Mouse (Mus musculus) monocyte, adult 5-6 weeks (primary cell): ENCODE data around the gene Pnmal2. TPM values are rescaled to one million over a fixed set of nuclear protein-coding genes. Genes with fewer than 3 reads are reported as not detected.

ENCODE experiments used
- total RNA-seq: library from RNA; stranded (forward); fragments of 200-1000, 200-491, 200-594 nt; gene quantifications from 3 replicates; pipeline ENCODE4 v1.2.3, GENCODE M21; 2017

Gene Pnmal2
- total RNA-seq, 1 experiment from 2014 or later = not detected

Other genes with a start within 250 kb of the Pnmal2 start
- gene Ceacam9, start 222.8 kb upstream of the Pnmal2 start, total RNA-seq = not detected in 3 replicates
- gene Ap2s1, start 206.3 kb upstream of the Pnmal2 start, total RNA-seq = 59.7 to 77.7 TPM (median 69.6 TPM) in 3 replicates
- 40.9 to 71.2 TPM (median 56.6 TPM) in 3 replicates for gene Slc1a5, start 163.3 kb upstream of the Pnmal2 start, total RNA-seq
- 70.9 to 99.8 TPM (median 71.5 TPM) in 3 replicates for gene Strn4, start 128.8 kb upstream of the Pnmal2 start, total RNA-seq
- gene Fkrp, start 128.0 kb upstream of the Pnmal2 start, total RNA-seq = 9.6 to 15.3 TPM (median 10.6 TPM) in 3 replicates
- 13.1 to 26.6 TPM (median 15.6 TPM) in 3 replicates for gene Prkd2, start 101.8 kb upstream of the Pnmal2 start, total RNA-seq
- gene Dact3, start 69.4 kb upstream of the Pnmal2 start, total RNA-seq = not detected in 3 replicates
- not detected in 3 replicates for gene Gng8, start 52.9 kb upstream of the Pnmal2 start, total RNA-seq
- 9.8 to 15.4 TPM (median 14.0 TPM) in 3 replicates for gene Ptgir, start 38.2 kb upstream of the Pnmal2 start, total RNA-seq
- 169 to 298 TPM (median 195 TPM) in 3 replicates for gene Calm3, start 20.6 kb upstream of the Pnmal2 start, total RNA-seq
- not detected in 3 replicates for gene Pnmal1, start 15.0 kb downstream of the Pnmal2 start, total RNA-seq
- 0.49 to 0.75 TPM (median 0.67 TPM) in 3 replicates for gene Gm42372, start 38.4 kb downstream of the Pnmal2 start, total RNA-seq
- 0.10 to 0.38 TPM in 2 of 3 replicates, not detected in the other for gene Ccdc8, start 48.0 kb downstream of the Pnmal2 start, total RNA-seq
- 25.8 to 48.8 TPM (median 35.1 TPM) in 3 replicates for gene Ppp5c, start 83.2 kb downstream of the Pnmal2 start, total RNA-seq
- gene Hif3a, start 117.7 kb downstream of the Pnmal2 start, total RNA-seq = not detected in 3 replicates
- 0.19 to 0.64 TPM (median 0.29 TPM) in 3 replicates for gene Psg16, start 129.4 kb downstream of the Pnmal2 start, total RNA-seq
- gene Ceacam3, start 205.6 kb downstream of the Pnmal2 start, total RNA-seq = not detected in 3 replicates